Mouse (Mus musculus): ENCODE data around the gene Ssr4. TPM values are rescaled to one million over a fixed set of nuclear protein-coding genes. Genes with fewer than 3 reads are reported as not detected.
"Not testable (repeated sequence)": the region's sequence is repeated elsewhere in the genome, so short reads cannot be mapped to it uniquely, and the experiment has no call there.

Gene Ssr4
- 142 and 161 TPM in 2 replicates for polyA plus RNA-seq (2012; rRNA removed)

GRCm38 (mm10) chrX:73786364-73787224, at the start of gene Ssr4, which contains the start of gene Idh3g:
Gene Ssr4, plus strand, starts transcription at chrX:73787028.
Gene Idh3g, minus strand, starts transcription at chrX:73786897.
- peak; percentile 90 to 94 for DNase-seq (ENCODE audit: extremely low spot score in 1 of 2, low spot score in 1 of 2)

- DNase-seq (ENCODE audit: extremely low spot score in 1 of 2, low spot score in 1 of 2): no peak
Observed at GRCm38 (mm10) chrX:73738155-73738554, 48.7 kb upstream of the Ssr4 start.

- DNase-seq (ENCODE audit: extremely low spot score in 1 of 2, low spot score in 1 of 2): no peak
Observed at GRCm38 (mm10) chrX:73739151-73739550, 47.7 kb upstream of the Ssr4 start.

GRCm38 (mm10) chrX:73739841-73740240, 47.0 kb upstream of the Ssr4 start:
- DNase-seq (ENCODE audit: extremely low spot score in 1 of 2, low spot score in 1 of 2): not testable (repeated sequence)

- DNase-seq (ENCODE audit: extremely low spot score in 1 of 2, low spot score in 1 of 2): no peak
Observed at GRCm38 (mm10) chrX:73744774-73745481, 41.9 kb upstream of the Ssr4 start.

GRCm38 (mm10) chrX:73748977-73749376, 37.9 kb upstream of the Ssr4 start:
- DNase-seq (ENCODE audit: extremely low spot score in 1 of 2, low spot score in 1 of 2): no peak

GRCm38 (mm10) chrX:73756334-73757140, 30.3 kb upstream of the Ssr4 start, which contains the start of gene Plxnb3:
Gene Plxnb3, plus strand, starts transcription at chrX:73757090.
- no peak for DNase-seq (ENCODE audit: extremely low spot score in 1 of 2, low spot score in 1 of 2)

GRCm38 (mm10) chrX:73758611-73759290, 28.1 kb upstream of the Ssr4 start:
- peak in 1 of 2 experiments; percentile 17 for DNase-seq (ENCODE audit: extremely low spot score in 1 of 2, low spot score in 1 of 2)

GRCm38 (mm10) chrX:73765311-73765710, 21.5 kb upstream of the Ssr4 start:
- DNase-seq (ENCODE audit: extremely low spot score in 1 of 2, low spot score in 1 of 2): no peak

GRCm38 (mm10) chrX:73767267-73767666, 19.6 kb upstream of the Ssr4 start:
- DNase-seq (ENCODE audit: extremely low spot score in 1 of 2, low spot score in 1 of 2): no peak

- DNase-seq (ENCODE audit: extremely low spot score in 1 of 2, low spot score in 1 of 2): peak in 1 of 2 experiments; percentile 51
Observed at GRCm38 (mm10) chrX:73774168-73774760, 12.6 kb upstream of the Ssr4 start, which contains the start of gene Srpk3. Gene Srpk3, plus strand, starts transcription at chrX:73774405.

GRCm38 (mm10) chrX:73774802-73775483, 11.9 kb upstream of the Ssr4 start:
- no peak for DNase-seq (ENCODE audit: extremely low spot score in 1 of 2, low spot score in 1 of 2)

GRCm38 (mm10) chrX:73782227-73782626, 4.6 kb upstream of the Ssr4 start:
- no peak for DNase-seq (ENCODE audit: extremely low spot score in 1 of 2, low spot score in 1 of 2)

- no peak for DNase-seq (ENCODE audit: extremely low spot score in 1 of 2, low spot score in 1 of 2)
Observed at GRCm38 (mm10) chrX:73785666-73786065, 1.2 kb upstream of the Ssr4 start.

- DNase-seq (ENCODE audit: extremely low spot score in 1 of 2, low spot score in 1 of 2): no peak
Observed at GRCm38 (mm10) chrX:73787225-73787558, 364 bp downstream of the Ssr4 start.

GRCm38 (mm10) chrX:73788501-73788900, 1.7 kb downstream of the Ssr4 start:
- DNase-seq (ENCODE audit: extremely low spot score in 1 of 2, low spot score in 1 of 2): no peak

- DNase-seq (ENCODE audit: extremely low spot score in 1 of 2, low spot score in 1 of 2): no peak
Observed at GRCm38 (mm10) chrX:73793039-73793438, 6.2 kb downstream of the Ssr4 start.

GRCm38 (mm10) chrX:73793505-73793904, 6.7 kb downstream of the Ssr4 start:
- no peak for DNase-seq (ENCODE audit: extremely low spot score in 1 of 2, low spot score in 1 of 2)

- DNase-seq (ENCODE audit: extremely low spot score in 1 of 2, low spot score in 1 of 2): no peak
Observed at GRCm38 (mm10) chrX:73797511-73797910, 10.7 kb downstream of the Ssr4 start.

Measured in frontal cortex, adult 2 months (tissue).